Mouse (Mus musculus) hindbrain, embryonic 10.5 days (tissue): Measurements from ENCODE around the gene Plcz1. TPM values are rescaled to one million over a fixed set of nuclear protein-coding genes. Genes with fewer than 3 reads are reported as not detected.

ENCODE experiments used
- DNase-seq: peaks from one replicate; pipeline ENCODE4 v3.0.0-alpha.2; 2017; ENCODE audit warnings: low spot score
- H3K27ac ChIP-seq: fragments of 300-500 bp; sonication (generic); 2 replicates; pipeline ENCODE4 v1.5.1; 2016; ENCODE audit warnings: mild to moderate bottlenecking, moderate library complexity
- H3K27me3 ChIP-seq: fragments of 300-500 bp; sonication (generic); 2 replicates; pipeline ENCODE4 v1.6.1; 2016; ENCODE audit warnings: mild to moderate bottlenecking; ENCODE audit not compliant: poor library complexity, insufficient read depth, severe bottlenecking
- H3K36me3 ChIP-seq: fragments of 300-500 bp; sonication (generic); 2 replicates; pipeline ENCODE4 v1.6.1; 2016; ENCODE audit warnings: mild to moderate bottlenecking, moderate library complexity
- H3K4me1 ChIP-seq: fragments of 300-500 bp; sonication (generic); replicated peaks from 2 replicates; pipeline ENCODE4 v1.6.1; 2016; ENCODE audit warnings: mild to moderate bottlenecking
- H3K4me3 ChIP-seq: fragments of 300-500 bp; sonication (generic); 2 replicates; pipeline ENCODE4 v1.5.1; 2016; ENCODE audit warnings: mild to moderate bottlenecking, moderate library complexity
- H3K9me3 ChIP-seq: fragments of 300-500 bp; sonication (generic); 2 replicates; pipeline ENCODE4 v1.6.1; 2016; ENCODE audit warnings: mild to moderate bottlenecking, moderate library complexity
- WGBS: fragments of 180-500 bp; shearing (Covaris S2); methylation state at CpG from one replicate; pipeline ENCODE4 v1.1.7; 2016; 5-methylcytosine and 5-hydroxymethylcytosine counted together
- polyA plus RNA-seq: library from polyadenylated mRNA; unstranded; fragments of >200 nt; fragmentation: Nextera tagmentation; extraction: Ambion mirVana; gene quantifications from 2 replicates; pipeline ENCODE4 v1.2.1, GENCODE M21; 2016

Plcz1 gene
- polyA plus RNA-seq, result not detected in 2 replicates

DNA sequence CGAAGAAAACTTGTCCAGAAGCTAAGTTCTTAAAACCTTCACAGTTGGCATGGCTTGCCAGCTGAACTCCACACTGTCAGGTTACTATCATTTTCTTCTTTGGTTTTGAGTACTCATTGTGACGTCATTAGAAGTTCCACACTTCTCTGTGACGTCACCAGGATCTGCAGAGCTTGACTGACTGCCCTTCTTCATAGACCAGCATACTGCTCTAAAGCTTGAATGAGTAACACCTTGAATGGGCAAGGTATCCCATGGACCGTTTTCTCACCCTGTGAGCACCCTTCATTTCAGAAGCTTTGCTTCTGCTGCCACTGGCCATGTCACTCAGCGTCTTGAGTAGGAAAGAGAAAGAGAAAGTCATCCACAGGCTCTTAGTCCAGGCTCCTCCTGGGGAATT lies at the start of gene Plcz1:
TSS of gene Plcz1 (minus strand) at position 101 of the 400 bp plus-strand sequence.
- no peak for DNase-seq
- Histone ChIP-seq H3K27me3 (no peaks in the 10 kb centered on the region), H3K4me3 (no peak within 1 kb of the TSS), H3K36me3 (no peaks in the 10 kb centered on the region), H3K4me1 (no peaks in the 10 kb centered on the region), H3K27ac (no peak within 1 kb of the TSS), H3K9me3 (no peaks in the 10 kb centered on the region)
- WGBS, result 82% methylated on average over 5 of the region's 5 CpGs

DNA sequence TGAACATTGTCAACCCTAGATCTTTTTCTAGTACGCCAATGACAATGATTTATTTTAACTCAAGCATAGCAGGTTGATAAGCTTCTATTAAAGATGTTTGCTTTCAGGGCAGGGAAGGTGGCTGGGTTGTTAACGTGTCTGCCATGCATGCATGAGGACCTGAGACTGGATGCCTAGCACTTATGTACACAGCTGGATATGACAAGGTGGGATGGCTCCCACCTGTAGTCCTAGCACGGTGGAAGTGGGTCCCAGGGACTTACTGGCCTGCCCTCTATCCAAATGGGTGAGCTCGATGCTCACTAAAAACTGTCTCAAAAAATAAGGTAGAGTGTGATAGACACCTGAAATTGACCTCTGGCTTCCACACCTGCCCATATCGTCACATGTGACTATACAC lies 48.6 kb upstream of the Plcz1 start:
- H3K9me3 ChIP-seq, result no peaks in the 10 kb centered on the region
- no peak overlapping the region for H3K27ac ChIP-seq
- no peak overlapping the region for H3K4me3 ChIP-seq
- 88% methylated on average over 5 of the region's 5 CpGs for WGBS
- DNase-seq, result no peak
- no peaks in the 10 kb centered on the region for H3K36me3 ChIP-seq
- no peaks in the 10 kb centered on the region for H3K27me3 ChIP-seq
- no peaks in the 10 kb centered on the region for H3K4me1 ChIP-seq

DNA sequence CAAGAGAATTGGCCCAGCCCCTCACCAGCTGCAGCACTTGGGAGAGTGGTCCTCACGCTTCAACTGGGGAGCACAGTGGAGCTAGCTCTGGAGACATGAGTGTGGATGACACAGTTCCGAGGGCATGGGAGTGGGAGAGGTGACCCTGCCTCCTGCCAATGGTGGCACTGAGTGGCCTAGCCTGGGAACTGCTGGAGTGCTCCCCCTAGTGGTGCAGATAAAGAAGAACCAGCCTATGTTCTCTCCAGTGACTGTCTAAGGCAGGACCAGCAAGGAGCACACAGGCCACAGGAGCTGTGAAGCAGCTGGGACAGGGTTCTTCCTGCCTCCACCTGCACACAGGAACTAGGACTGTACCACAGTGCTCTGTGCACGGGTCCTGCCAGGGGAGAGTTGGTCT lies 40.5 kb upstream of the Plcz1 start:
- Histone ChIP-seq H3K4me3 (no peak overlapping the region), H3K9me3 (peaks cover 2% of the 10 kb centered on the region; the same call in 1 of the 2 replicates), H3K27ac (no peak overlapping the region), H3K36me3 (no peaks in the 10 kb centered on the region), H3K4me1 (no peaks in the 10 kb centered on the region), H3K27me3 (no peaks in the 10 kb centered on the region)
- DNase-seq, result peak; percentile 17
- 80% methylated on average over 3 of the region's 3 CpGs for WGBS

DNA sequence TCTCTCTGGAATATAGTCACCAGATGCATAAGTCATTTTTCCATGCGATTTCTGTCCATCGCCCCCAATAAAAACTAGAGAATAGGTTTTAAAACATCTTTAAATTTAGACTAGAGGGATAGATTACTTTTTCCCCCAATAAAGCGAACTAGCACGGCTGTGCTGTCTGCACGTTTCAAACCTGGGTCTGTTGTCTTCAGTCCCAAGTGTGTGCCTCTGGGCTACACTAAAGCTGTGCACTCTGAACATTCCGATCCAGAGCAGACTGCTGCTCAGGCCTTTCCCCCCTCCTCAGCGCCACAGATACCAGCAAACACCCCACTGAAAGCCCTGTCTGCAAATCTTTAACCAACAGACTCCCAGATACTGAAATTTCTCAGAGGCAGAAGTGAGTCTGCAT lies 39.7 kb upstream of the Plcz1 start:
- H3K36me3 ChIP-seq, result no peaks in the 10 kb centered on the region
- peaks cover 2% of the 10 kb centered on the region; the same call in 1 of the 2 replicates for H3K9me3 ChIP-seq
- no peaks in the 10 kb centered on the region for H3K27me3 ChIP-seq
- H3K4me1 ChIP-seq, result no peaks in the 10 kb centered on the region
- 89% methylated on average over 7 of the region's 7 CpGs for WGBS
- H3K27ac ChIP-seq, result no peak overlapping the region
- H3K4me3 ChIP-seq, result no peak overlapping the region
- no peak for DNase-seq

DNA sequence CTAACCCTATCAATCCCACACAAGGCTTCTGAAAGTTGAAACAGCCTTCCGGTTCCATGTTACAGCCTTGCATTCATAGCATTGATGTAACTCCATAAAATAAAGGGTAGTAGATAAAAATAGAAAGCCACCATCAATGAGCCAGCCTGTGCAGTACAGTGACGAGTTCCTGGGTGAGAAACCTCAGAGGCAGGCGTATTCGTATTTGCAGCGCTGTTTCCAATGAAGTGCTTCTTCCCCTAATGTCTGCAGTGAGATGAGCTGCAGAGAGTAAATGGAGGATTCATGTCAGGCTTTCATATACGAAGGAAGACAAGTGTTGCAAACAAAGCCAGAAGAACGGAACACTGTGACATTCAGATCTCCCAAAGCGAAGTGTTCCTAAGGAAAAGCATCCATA lies 27.9 kb upstream of the Plcz1 start:
- H3K9me3 ChIP-seq, result 0 out of 2 replicates have a peak, but pooled peaks cover 3% of the 10 kb centered on the region
- 90% methylated on average over 8 of the region's 8 CpGs for WGBS
- H3K27ac ChIP-seq, result no peak overlapping the region
- no peak for DNase-seq
- no peaks in the 10 kb centered on the region for H3K4me1 ChIP-seq
- H3K27me3 ChIP-seq, result no peaks in the 10 kb centered on the region
- no peaks in the 10 kb centered on the region for H3K36me3 ChIP-seq
- no peak overlapping the region for H3K4me3 ChIP-seq

DNA sequence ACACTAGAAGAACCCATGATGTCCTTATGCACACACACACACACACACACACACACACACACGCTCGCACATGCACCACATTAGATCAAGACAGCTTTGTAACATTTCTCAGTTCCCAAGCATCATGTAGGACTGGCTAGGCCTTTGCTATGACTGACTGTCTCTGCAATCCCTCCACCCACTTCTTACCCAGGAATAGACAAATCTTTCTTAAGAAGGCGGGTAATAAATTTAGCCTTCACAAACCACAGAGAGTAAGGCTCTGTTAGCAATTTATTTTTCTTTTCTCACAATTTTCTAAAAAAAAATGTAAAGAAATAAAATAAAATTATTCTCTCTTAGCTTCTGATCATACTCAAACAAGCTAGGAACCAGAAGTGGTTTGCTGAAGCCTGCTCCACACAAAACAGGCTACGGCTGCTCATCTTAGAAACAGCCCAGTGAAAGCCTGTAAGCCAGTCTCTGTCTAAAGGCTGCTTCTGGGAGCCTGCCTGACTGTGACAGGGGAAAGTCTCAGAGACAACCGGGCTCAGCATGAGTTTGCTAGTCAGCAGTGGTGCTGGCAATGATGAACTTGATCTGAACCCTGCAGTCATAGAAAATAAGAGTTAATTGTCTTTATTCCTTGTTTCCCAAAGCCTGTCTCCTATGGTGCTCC lies 13.1 kb upstream of the Plcz1 start:
- H3K9me3 ChIP-seq, result no peaks in the 10 kb centered on the region
- no peak overlapping the region for H3K4me3 ChIP-seq
- no peaks in the 10 kb centered on the region for H3K4me1 ChIP-seq
- DNase-seq, result no peak
- H3K27me3 ChIP-seq, result no peaks in the 10 kb centered on the region
- H3K27ac ChIP-seq, result no peak overlapping the region
- no peaks in the 10 kb centered on the region for H3K36me3 ChIP-seq
- 79% methylated on average over 5 of the region's 5 CpGs for WGBS

DNA sequence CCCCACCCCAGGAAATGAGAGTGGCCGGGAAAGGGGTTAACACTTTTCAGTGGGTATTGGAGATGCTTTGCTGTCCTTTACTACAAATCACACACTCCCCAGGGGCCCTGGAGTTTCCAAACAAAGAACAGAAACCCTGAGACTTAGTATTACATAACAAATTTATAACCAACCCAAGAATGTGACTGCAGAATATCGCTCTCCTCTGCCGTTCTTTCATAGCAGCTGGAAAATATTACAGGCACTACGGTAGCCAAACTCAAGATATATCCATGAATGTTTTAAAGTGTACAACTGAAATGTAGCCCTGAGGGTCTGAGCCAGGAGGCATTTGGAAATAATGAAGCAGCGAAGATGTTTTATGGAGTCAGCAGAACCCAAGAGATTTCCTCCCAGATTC lies 10.2 kb upstream of the Plcz1 start:
- no peak for DNase-seq
- no peak overlapping the region for H3K27ac ChIP-seq
- no peaks in the 10 kb centered on the region for H3K9me3 ChIP-seq
- no peaks in the 10 kb centered on the region for H3K27me3 ChIP-seq
- no peak overlapping the region for H3K4me3 ChIP-seq
- no peaks in the 10 kb centered on the region for H3K36me3 ChIP-seq
- no peaks in the 10 kb centered on the region for H3K4me1 ChIP-seq
- WGBS, result 85% methylated on average over 5 of the region's 5 CpGs

DNA sequence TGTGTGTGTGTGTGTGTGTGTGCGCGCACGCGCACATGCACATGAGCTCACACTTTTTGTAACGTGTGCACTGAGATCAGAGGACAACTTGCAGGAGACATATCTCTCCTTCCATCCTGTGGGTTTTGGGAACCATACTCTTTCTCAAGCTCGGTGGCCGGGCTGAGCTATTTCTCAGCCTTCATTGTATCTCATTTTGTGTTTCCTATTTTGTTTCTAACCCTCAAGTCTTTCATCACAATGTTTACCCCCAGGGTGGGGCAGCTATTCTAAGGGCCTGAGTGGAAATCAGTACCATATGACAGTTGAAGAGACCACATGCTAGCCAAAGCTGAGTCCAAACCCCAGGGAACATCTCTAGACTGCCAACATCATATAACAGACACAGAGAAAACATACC lies 305 bp downstream of the Plcz1 start, which contains the start of gene Capza3:
TSS of gene Capza3 (plus strand) at position 301 of the 400 bp plus-strand sequence.
- 91% methylated on average over 7 of the region's 7 CpGs for WGBS
- H3K36me3 ChIP-seq, result no peaks in the 10 kb centered on the region
- DNase-seq, result no peak

DNA sequence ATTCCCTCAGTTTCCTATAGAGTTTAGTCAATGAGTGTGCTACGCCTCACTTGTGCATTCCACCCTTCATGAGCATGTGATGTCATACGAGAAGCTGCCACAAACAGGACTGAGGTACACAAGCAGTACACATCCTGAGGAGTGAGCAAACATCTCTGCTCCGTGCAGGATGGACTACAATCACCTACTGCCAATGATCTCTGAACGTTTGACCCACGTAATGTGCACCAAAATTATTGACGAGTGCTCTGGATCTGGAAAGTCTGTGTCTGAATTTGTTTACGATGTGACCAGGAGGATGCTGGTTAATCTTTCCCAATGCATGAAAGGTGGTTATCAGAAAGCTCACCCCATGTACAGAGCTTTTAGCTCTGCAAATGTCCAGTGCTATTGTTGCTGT lies 16.9 kb downstream of the Plcz1 start:
- WGBS, result 87% methylated on average over 7 of the region's 7 CpGs
- Histone ChIP-seq H3K9me3 (no peaks in the 10 kb centered on the region), H3K27ac (no peak overlapping the region), H3K4me1 (no peaks in the 10 kb centered on the region), H3K4me3 (no peak overlapping the region), H3K36me3 (no peaks in the 10 kb centered on the region), H3K27me3 (no peaks in the 10 kb centered on the region)
- no peak for DNase-seq

More for the DNA sequence above, 305 bp downstream of the Plcz1 start, which contains the start of gene Capza3:
- no peaks in the 10 kb centered on the region for H3K9me3 ChIP-seq
- H3K27ac ChIP-seq, result no peak within 1 kb of the TSS
- no peaks in the 10 kb centered on the region for H3K4me1 ChIP-seq
- H3K27me3 ChIP-seq, result no peaks in the 10 kb centered on the region
- no peak within 1 kb of the TSS for H3K4me3 ChIP-seq

DNA sequence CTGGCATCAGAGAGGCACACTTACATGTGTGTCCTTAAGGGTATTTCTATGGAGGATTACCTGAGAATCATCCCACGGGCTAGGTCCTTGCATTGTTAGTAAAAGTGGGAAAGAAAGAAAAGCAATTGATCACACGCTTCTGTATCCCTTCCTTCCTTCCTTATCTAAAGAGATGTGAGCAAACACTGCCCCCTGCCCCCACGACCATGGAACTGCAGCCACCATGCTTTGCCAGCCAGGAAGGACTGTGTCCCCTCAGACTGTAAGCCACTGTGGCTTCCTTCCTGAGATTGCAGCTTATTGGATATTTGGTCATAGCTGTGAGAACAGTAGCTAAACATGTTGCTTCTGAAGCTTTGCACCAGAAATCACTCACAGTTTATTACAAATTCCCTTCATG lies 36.1 kb downstream of the Plcz1 start:
- no peaks in the 10 kb centered on the region for H3K27me3 ChIP-seq
- 80% methylated on average over 3 of the region's 3 CpGs for WGBS
- no peaks in the 10 kb centered on the region for H3K4me1 ChIP-seq
- H3K27ac ChIP-seq, result no peak overlapping the region
- H3K9me3 ChIP-seq, result peaks cover 5% of the 10 kb centered on the region
- H3K36me3 ChIP-seq, result no peaks in the 10 kb centered on the region
- no peak for DNase-seq
- H3K4me3 ChIP-seq, result no peak overlapping the region

DNA sequence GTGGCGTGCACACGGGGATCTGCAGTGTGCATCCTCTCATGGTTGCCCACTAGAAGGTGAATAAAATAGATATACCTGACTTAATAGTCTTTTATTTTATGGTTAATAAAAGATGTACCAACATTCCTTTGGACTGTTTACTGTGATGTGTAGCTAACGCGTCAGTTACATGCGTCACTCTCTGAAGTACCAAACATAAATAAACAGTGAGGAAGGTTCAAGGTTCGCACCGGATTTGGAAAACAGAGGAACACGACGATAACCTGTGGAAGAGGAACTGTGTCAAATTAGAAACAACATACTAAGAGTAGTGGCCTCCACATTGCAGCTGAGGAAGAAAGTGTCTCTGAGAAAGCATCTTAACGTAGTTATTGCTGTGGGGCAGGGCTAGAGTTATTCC lies 51.7 kb downstream of the Plcz1 start:
- 83% methylated on average over 10 of the region's 10 CpGs for WGBS
- Histone ChIP-seq H3K27me3 (no peaks in the 10 kb centered on the region), H3K36me3 (no peaks in the 10 kb centered on the region), H3K4me1 (no peaks in the 10 kb centered on the region), H3K4me3 (no peak overlapping the region), H3K27ac (no peak overlapping the region), H3K9me3 (no peaks in the 10 kb centered on the region)
- no peak for DNase-seq

DNA sequence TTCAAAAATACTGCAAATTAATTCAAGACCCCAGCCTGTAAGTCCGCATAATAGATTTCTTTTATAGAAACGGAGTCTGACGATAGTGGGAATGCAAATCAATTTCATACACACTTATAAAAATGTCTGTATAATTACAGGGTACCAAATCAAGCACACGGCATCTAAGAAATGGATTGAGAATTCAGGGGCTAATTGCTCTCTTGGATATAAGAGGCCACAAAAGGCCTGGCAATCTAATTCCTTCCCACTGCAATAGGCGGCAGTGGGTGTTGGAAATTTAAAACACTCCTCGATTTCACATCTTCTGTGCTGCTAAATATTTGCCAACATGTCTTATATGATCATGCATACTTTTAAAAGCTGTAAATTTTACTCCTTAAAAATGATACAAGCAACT lies 52.2 kb downstream of the Plcz1 start:
- H3K27ac ChIP-seq, result no peak overlapping the region
- H3K9me3 ChIP-seq, result no peaks in the 10 kb centered on the region
- no peak overlapping the region for H3K4me3 ChIP-seq
- no peaks in the 10 kb centered on the region for H3K4me1 ChIP-seq
- 88% methylated on average over 6 of the region's 6 CpGs for WGBS
- no peaks in the 10 kb centered on the region for H3K36me3 ChIP-seq
- no peaks in the 10 kb centered on the region for H3K27me3 ChIP-seq
- no peak for DNase-seq

DNA sequence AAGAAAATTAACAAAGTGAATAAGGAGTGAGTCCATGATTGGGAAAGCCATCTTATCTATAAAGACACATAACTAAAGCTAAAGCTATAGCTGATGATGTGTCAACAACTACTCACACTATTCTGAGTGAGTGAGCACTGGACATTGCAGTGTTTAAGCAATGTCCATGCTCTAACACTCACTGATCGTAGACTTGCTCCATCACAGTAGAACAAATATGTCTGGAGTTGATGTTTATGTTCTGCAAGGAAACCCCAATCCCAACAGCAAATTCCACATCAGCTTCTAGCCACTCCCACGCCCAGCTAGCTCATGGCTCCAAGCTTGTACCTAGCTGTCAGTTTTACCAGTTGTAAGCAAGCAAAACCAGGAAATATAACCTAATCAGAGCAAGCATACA lies 54.7 kb downstream of the Plcz1 start:
- no peak overlapping the region for H3K4me3 ChIP-seq
- 85% methylated on average over 2 of the region's 2 CpGs for WGBS
- H3K9me3 ChIP-seq, result no peaks in the 10 kb centered on the region
- no peaks in the 10 kb centered on the region for H3K27me3 ChIP-seq
- H3K27ac ChIP-seq, result no peak overlapping the region
- H3K4me1 ChIP-seq, result no peaks in the 10 kb centered on the region
- no peaks in the 10 kb centered on the region for H3K36me3 ChIP-seq
- no peak for DNase-seq

DNA sequence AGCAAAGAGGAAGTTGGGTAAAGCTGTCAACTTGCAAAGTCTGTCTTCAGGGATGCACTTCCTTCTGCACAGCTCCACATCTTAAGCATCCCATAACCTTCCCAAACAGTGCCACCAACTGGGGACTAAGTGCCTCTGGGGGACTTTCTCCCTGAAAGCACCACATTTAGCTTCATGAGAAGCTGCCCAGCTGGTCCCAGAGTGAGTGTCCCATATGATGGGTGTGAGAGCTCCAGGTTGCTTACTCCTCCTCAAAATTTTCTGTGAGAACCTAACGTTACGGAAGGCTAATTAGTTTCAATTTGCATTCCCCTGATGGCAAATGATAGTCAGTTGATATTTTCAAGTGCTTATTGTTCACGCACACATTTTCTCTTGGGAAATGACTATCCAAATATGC lies 57.2 kb downstream of the Plcz1 start:
- Histone ChIP-seq H3K4me1 (peaks cover 2% of the 10 kb centered on the region; the same call in 1 of the 2 replicates), H3K9me3 (no peaks in the 10 kb centered on the region), H3K27me3 (no peaks in the 10 kb centered on the region), H3K36me3 (no peaks in the 10 kb centered on the region), H3K27ac (no peak overlapping the region), H3K4me3 (no peak overlapping the region)
- WGBS, result 91% methylated on average over 3 of the region's 3 CpGs
- DNase-seq, result no peak
